Mouse (Mus musculus) lung, postnatal 0 days (tissue): ENCODE measurements around the gene Dlg2. TPM values are rescaled to one million over a fixed set of nuclear protein-coding genes. Genes with fewer than 3 reads are reported as not detected.

ENCODE experiments used
- ATAC-seq: fragments of 200-750 bp; cut with Nextera tagmentation; 2 replicates; pipeline ENCODE4 v1.8.0; 2017; ENCODE audit warnings: moderate library complexity
- DNase-seq: peaks from one replicate; pipeline ENCODE4 v3.0.0-alpha.2; 2016; ENCODE audit warnings: low spot score
- H3K27ac ChIP-seq: fragments of 300-500 bp; sonication (generic); 2 replicates; pipeline ENCODE4 v1.5.1; 2014; ENCODE audit warnings: antibody characterized with exemption, mild to moderate bottlenecking, low read length, mixed read lengths
- H3K27me3 ChIP-seq: fragments of 300-500 bp; sonication (generic); replicated peaks from 2 replicates; pipeline ENCODE4 v1.6.1; 2014; ENCODE audit warnings: low read length, mixed read lengths; ENCODE audit not compliant: insufficient read depth
- H3K36me3 ChIP-seq: fragments of 300-500 bp; sonication (generic); 2 replicates; pipeline ENCODE4 v1.6.1; 2014; ENCODE audit warnings: low read length, mixed read lengths; ENCODE audit not compliant: insufficient read depth
- H3K4me1 ChIP-seq: fragments of 300-500 bp; sonication (generic); 2 replicates; pipeline ENCODE4 v1.6.1; 2014; ENCODE audit warnings: antibody characterized with exemption, low read depth, low read length, mixed read lengths; ENCODE audit not compliant: insufficient read depth
- H3K4me2 ChIP-seq: fragments of 300-500 bp; sonication (generic); replicated peaks from 2 replicates; pipeline ENCODE4 v1.6.1; 2014; ENCODE audit warnings: low read depth, mild to moderate bottlenecking, low read length, moderate library complexity, mixed read lengths
- H3K4me3 ChIP-seq: fragments of 300-500 bp; sonication (generic); 2 replicates; pipeline ENCODE4 v1.5.1; 2014; ENCODE audit warnings: low read depth, low read length
- H3K9ac ChIP-seq: fragments of 300-500 bp; sonication (generic); replicated peaks from 2 replicates; pipeline ENCODE4 v1.6.1; 2014; ENCODE audit warnings: low read depth, mild to moderate bottlenecking
- H3K9me3 ChIP-seq: fragments of 300-500 bp; sonication (generic); 2 replicates; pipeline ENCODE4 v1.6.1; 2016; ENCODE audit warnings: low read length, mixed read lengths
- CTCF ChIP-seq: IDR thresholded peaks from 2 replicates; pipeline ENCODE4 v1.5.1; 2016; ENCODE audit warnings: antibody characterized with exemption, mild to moderate bottlenecking
- EP300 ChIP-seq: IDR thresholded peaks from 2 replicates; pipeline ENCODE4 v1.6.1; 2016; ENCODE audit warnings: antibody characterized with exemption, mild to moderate bottlenecking, control low read depth
- WGBS: fragments of 180-500 bp; shearing (Covaris S2); extraction: QIAGEN DNeasy Blood & Tissue Kit; methylation state at CpG from one replicate; pipeline ENCODE4 v1.1.7; 2014; 5-methylcytosine and 5-hydroxymethylcytosine counted together
- polyA plus RNA-seq: library from polyadenylated mRNA; unstranded; fragments of >200 nt; fragmentation: Nextera tagmentation; extraction: Ambion mirVana; gene quantifications from 2 replicates; pipeline ENCODE4 v1.2.1, GENCODE M21; 2015

The Dlg2 gene
- polyA plus RNA-seq, 1 experiment from 2014 or later = 0.43 TPM

DNA sequence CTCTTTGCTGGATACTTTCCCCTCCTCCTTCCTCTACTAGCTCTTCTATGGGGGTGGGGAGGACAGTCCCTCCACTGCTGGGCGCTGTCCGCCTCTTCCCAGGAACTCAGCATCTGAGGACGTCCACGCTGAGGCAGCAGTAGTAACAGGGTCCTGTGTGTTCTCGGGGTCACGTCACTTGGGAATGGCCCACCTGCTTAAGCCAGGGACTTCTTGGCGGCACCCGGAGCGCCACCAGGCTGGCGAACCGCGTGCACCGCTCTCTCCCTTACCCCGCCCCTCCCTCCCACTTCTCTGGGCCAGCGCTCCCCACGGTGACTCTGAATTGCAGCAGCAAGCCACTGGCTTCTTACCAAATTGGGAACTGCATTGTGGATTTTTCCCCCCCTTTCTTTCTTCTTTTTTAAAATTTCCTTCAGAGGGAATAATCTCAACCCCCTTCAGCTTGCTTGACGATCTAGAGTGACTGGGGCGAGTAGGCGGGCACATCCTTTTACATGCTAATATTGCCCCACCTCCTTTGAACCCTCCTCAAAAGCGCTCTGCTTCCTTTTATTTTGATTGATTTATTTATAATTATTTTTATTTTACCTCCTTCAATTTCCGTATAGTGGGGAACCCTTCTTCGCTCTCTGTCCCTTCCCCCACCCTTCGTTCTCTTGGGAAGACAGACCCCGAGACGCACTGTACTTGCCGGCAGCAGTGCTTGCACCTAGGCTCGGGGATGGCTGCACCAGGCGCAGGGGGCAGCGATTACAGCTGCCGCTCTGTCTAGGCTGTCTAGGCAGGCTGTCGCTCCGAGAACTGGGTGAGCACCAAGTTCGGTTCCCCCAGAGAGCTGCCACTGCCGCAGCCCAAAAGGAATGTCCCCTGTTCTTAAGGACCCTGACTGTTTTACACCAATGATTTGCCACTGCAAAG lies 785.8 kb downstream of the Dlg2 start:
- TF ChIP-seq EP300 = no peak
- TF ChIP-seq CTCF = no peak
- H3K4me1 ChIP-seq = no peaks in the 10 kb centered on the region
- no peak for DNase-seq

DNA sequence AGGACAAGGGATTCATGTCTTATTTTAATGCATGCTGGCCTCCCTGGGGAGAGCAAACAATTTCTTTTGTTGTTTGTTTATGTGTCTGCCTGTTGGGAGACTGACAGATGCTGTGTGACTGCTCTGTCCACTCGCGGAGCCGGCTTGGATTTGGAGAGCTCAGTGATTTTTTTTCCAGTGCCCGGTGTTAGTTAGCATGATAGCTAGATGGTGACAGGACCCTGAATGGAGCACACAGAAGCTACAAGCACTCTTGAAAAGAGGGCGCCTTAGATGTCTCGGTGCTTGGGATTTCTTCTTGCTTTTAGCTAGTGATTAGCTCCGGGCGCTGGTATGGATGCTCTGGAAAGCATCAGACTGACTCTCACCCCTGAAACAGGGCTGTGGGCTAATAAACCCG lies 786.5 kb downstream of the Dlg2 start:
- H3K36me3 ChIP-seq = no peaks in the 10 kb centered on the region
- H3K27ac ChIP-seq = no peak overlapping the region
- H3K27me3 ChIP-seq = no peaks in the 10 kb centered on the region
- TF ChIP-seq CTCF = no peak
- H3K9me3 ChIP-seq = no peaks in the 10 kb centered on the region
- H3K4me2 ChIP-seq = no peak overlapping the region
- H3K9ac ChIP-seq = no peak overlapping the region
- WGBS = 6% methylated on average over 9 of the region's 9 CpGs
- no peaks in the 10 kb centered on the region for H3K4me1 ChIP-seq
- H3K4me3 ChIP-seq = no peak overlapping the region
- ATAC-seq (no peak), DNase-seq (no peak)

More for the DNA sequence above, 785.8 kb downstream of the Dlg2 start:
- Histone ChIP-seq H3K27ac (no peak overlapping the region), H3K4me2 (peak overlapping the region; percentile 51), H3K36me3 (no peaks in the 10 kb centered on the region), H3K4me3 (peak overlapping the region; percentile 23; the same call in 1 of the 2 replicates), H3K9ac (no peak overlapping the region), H3K27me3 (no peaks in the 10 kb centered on the region), H3K9me3 (no peaks in the 10 kb centered on the region)
- no peak for ATAC-seq
- WGBS = under 1% methylated on average over 34 of the region's 34 CpGs

GRCm38 (mm10) chr7:91267764-91268163 lies 791.3 kb downstream of the Dlg2 start:
- no peaks in the 10 kb centered on the region for H3K36me3 ChIP-seq
- H3K27ac ChIP-seq = no peak overlapping the region
- no peaks in the 10 kb centered on the region for H3K27me3 ChIP-seq
- no peak overlapping the region for H3K9ac ChIP-seq
- no peak for DNase-seq
- H3K4me3 ChIP-seq = no peak overlapping the region
- no peaks in the 10 kb centered on the region for H3K9me3 ChIP-seq
- ATAC-seq = no peak
- no peak for TF ChIP-seq EP300
- WGBS = 8% methylated on average over 1 of the region's 1 CpGs
- no peak overlapping the region for H3K4me2 ChIP-seq
- no peaks in the 10 kb centered on the region for H3K4me1 ChIP-seq

DNA sequence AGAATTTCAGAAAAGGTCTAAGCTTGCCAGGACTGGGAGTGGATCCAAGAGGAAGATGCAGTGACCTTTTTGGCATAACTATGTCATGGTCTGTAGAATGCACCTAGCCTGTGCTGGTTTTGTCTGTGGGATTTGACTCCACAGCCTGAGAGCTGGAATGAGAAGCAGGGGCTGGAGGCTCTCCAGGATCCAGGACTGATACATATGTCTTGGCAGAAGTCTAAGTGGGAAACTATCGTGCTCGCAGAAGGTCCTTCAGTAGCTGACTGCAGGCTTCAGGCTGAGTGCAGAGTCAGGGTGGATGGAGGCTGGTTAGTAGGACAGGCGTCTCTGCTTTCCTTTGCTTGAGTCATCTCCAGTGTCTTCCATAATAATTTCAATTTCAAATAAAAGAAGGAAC lies 807.7 kb downstream of the Dlg2 start:
- H3K4me1 ChIP-seq = no peaks in the 10 kb centered on the region
- H3K27ac ChIP-seq = no peak overlapping the region
- H3K9ac ChIP-seq = no peak overlapping the region
- ATAC-seq = no peak
- H3K36me3 ChIP-seq = no peaks in the 10 kb centered on the region
- 87% methylated on average over 3 of the region's 3 CpGs for WGBS
- no peak for TF ChIP-seq EP300
- TF ChIP-seq CTCF = no peak
- no peaks in the 10 kb centered on the region for H3K9me3 ChIP-seq
- no peak overlapping the region for H3K4me2 ChIP-seq
- no peak for DNase-seq
- H3K27me3 ChIP-seq = no peaks in the 10 kb centered on the region
- no peak overlapping the region for H3K4me3 ChIP-seq

GRCm38 (mm10) chr7:91288324-91288723 lies 811.9 kb downstream of the Dlg2 start:
- ATAC-seq (no peak), DNase-seq (no peak)
- H3K9me3 ChIP-seq = no peaks in the 10 kb centered on the region
- no peaks in the 10 kb centered on the region for H3K4me1 ChIP-seq
- H3K27ac ChIP-seq = no peak overlapping the region
- no peaks in the 10 kb centered on the region for H3K27me3 ChIP-seq
- no peak overlapping the region for H3K4me3 ChIP-seq
- no peaks in the 10 kb centered on the region for H3K36me3 ChIP-seq
- no peak overlapping the region for H3K9ac ChIP-seq
- TF ChIP-seq CTCF (no peak), EP300 (no peak)
- no peak overlapping the region for H3K4me2 ChIP-seq
- 75% methylated on average over 3 of the region's 3 CpGs for WGBS

- Histone ChIP-seq H3K27ac (no peak overlapping the region), H3K4me1 (no peaks in the 10 kb centered on the region), H3K9ac (no peak overlapping the region), H3K9me3 (no peaks in the 10 kb centered on the region), H3K4me3 (no peak overlapping the region), H3K4me2 (no peak overlapping the region), H3K27me3 (no peaks in the 10 kb centered on the region), H3K36me3 (no peaks in the 10 kb centered on the region)
- no peak for ATAC-seq
- TF ChIP-seq EP300 = no peak
- TF ChIP-seq CTCF = no peak
- DNase-seq = no peak
- 56% methylated on average over 2 of the region's 2 CpGs for WGBS
Observed at GRCm38 (mm10) chr7:91296127-91296526, 819.7 kb downstream of the Dlg2 start.
